Mouse (Mus musculus) MEL (cell line): ENCODE measurements around the gene Ppp1r9b. TPM values are rescaled to one million over a fixed set of nuclear protein-coding genes. Genes with fewer than 3 reads are reported as not detected.

ENCODE experiments used
- DNase-seq: peaks from one replicate; pipeline ENCODE4 v3.0.0; 2011; ENCODE audit warnings: low read depth, low spot score
- H3K27ac ChIP-seq: 2 replicates; pipeline ENCODE4 v1.5.1; 2012; ENCODE audit warnings: low read depth, mild to moderate bottlenecking, control low read depth, low read length, moderate library complexity; ENCODE audit not compliant: control insufficient read depth
- H3K27me3 ChIP-seq, 2 experiments: fragments of 150-350 bp in 1 of 2; sonication (generic) in 1 of 2; 2 replicates each; pipeline ENCODE4 v1.6.1; 2012; ENCODE audit warnings: low read length in 2 of 2, mild to moderate bottlenecking in 2 of 2, improper control_type of control experiment in 1 of 2, moderate library complexity in 1 of 2; ENCODE audit not compliant: insufficient read depth in 2 of 2, control insufficient read depth in 1 of 2
- H3K36me3 ChIP-seq, 2 experiments: 2 replicates each; pipeline ENCODE4 v1.6.1; 2012 to 2014; ENCODE audit warnings: low read length in 2 of 2, improper control_type of control experiment in 1 of 2, inconsistent platforms in 1 of 2, mild to moderate bottlenecking in 1 of 2; ENCODE audit not compliant: insufficient read depth in 2 of 2, control insufficient read depth in 1 of 2
- H3K4me1 ChIP-seq, 2 experiments: fragments of 150-350 bp in 1 of 2; sonication (generic) in 1 of 2; 2 replicates each; pipeline ENCODE4 v1.6.1; 2012; ENCODE audit warnings: low read length in 2 of 2, improper control_type of control experiment in 1 of 2, mild to moderate bottlenecking in 1 of 2; ENCODE audit not compliant: insufficient read depth in 2 of 2, control insufficient read depth in 1 of 2
- H3K4me3 ChIP-seq, 2 experiments: fragments of 150-350 bp in 1 of 2; sonication (generic) in 1 of 2; 2 replicates each; pipeline ENCODE4 v1.5.1; 2012; ENCODE audit warnings: low read depth in 2 of 2, low read length in 2 of 2, mild to moderate bottlenecking in 2 of 2, moderate library complexity in 2 of 2, control low read depth in 1 of 2, improper control_type of control experiment in 1 of 2; ENCODE audit not compliant: control insufficient read depth in 1 of 2, insufficient read depth in 1 of 2
- H3K79me2 ChIP-seq: 2 replicates; pipeline ENCODE4 v1.6.1; 2012; ENCODE audit warnings: mild to moderate bottlenecking, low read length, moderate library complexity; ENCODE audit not compliant: control insufficient read depth, poor library complexity, insufficient read depth
- H3K9ac ChIP-seq: 2 replicates; pipeline ENCODE4 v1.6.1; 2012; ENCODE audit warnings: low read depth, mild to moderate bottlenecking, control low read depth, low read length, moderate library complexity; ENCODE audit not compliant: control insufficient read depth, poor library complexity, severe bottlenecking
- H3K9me3 ChIP-seq: fragments of 150-350 bp; sonication (generic); replicated peaks from 2 replicates; pipeline ENCODE4 v1.6.1; 2012; ENCODE audit warnings: mild to moderate bottlenecking, low read length, improper control_type of control experiment, moderate library complexity; ENCODE audit not compliant: insufficient read depth
- CTCF ChIP-seq, 3 experiments: IDR thresholded peaks in 2 of 3; conservative IDR thresholded peaks in 1 of 3; 2 replicates each; pipeline ENCODE4 v1.5.1; 2011 to 2012; ENCODE audit warnings: low read length in 3 of 3, low read depth in 2 of 3, mild to moderate bottlenecking in 2 of 3, improper control_type of control experiment in 1 of 3, inconsistent platforms in 1 of 3, mixed read lengths in 1 of 3, moderate library complexity in 1 of 3; ENCODE audit not compliant: control insufficient read depth in 1 of 3, insufficient read depth in 1 of 3, poor library complexity in 1 of 3, severe bottlenecking in 1 of 3
- E2F4 ChIP-seq: IDR thresholded peaks from 2 replicates; pipeline ENCODE4 v1.6.1; 2011; ENCODE audit warnings: low read depth, low read length, improper control_type of control experiment, borderline replicate concordance
- EP300 ChIP-seq, 2 experiments: IDR thresholded peaks; 2 replicates each; pipeline ENCODE4 v1.6.1; 2011; ENCODE audit warnings: improper control_type of control experiment in 2 of 2, low read length in 2 of 2, low read depth in 1 of 2, mild to moderate bottlenecking in 1 of 2
- ETS1 ChIP-seq: IDR thresholded peaks from 2 replicates; pipeline ENCODE4 v1.6.1; 2012; ENCODE audit warnings: low read depth, mild to moderate bottlenecking, inconsistent platforms, low read length, improper control_type of control experiment, moderate library complexity
- GATA1 ChIP-seq: IDR thresholded peaks from 2 replicates; pipeline ENCODE4 v1.6.1; 2011; ENCODE audit warnings: low read depth, low read length, improper control_type of control experiment
- HCFC1 ChIP-seq: IDR thresholded peaks from 2 replicates; pipeline ENCODE4 v1.6.1; 2012; ENCODE audit warnings: low read depth, mild to moderate bottlenecking, inconsistent platforms, low read length, improper control_type of control experiment, moderate library complexity
- JUND ChIP-seq: IDR thresholded peaks from 2 replicates; pipeline ENCODE4 v1.6.1; 2011; ENCODE audit warnings: low read depth, mild to moderate bottlenecking, improper control_type of control experiment, low read length
- MAFK ChIP-seq: IDR thresholded peaks from 2 replicates; pipeline ENCODE4 v1.6.1; 2011; ENCODE audit warnings: low read depth, mild to moderate bottlenecking, low read length, improper control_type of control experiment, borderline replicate concordance
- MAX ChIP-seq: IDR thresholded peaks from 2 replicates; pipeline ENCODE4 v1.6.1; 2011; ENCODE audit warnings: low read length, improper control_type of control experiment
- MAZ ChIP-seq: IDR thresholded peaks from 2 replicates; pipeline ENCODE4 v1.6.1; 2012; ENCODE audit warnings: low read depth, mild to moderate bottlenecking, inconsistent platforms, low read length, improper control_type of control experiment
- MEF2A ChIP-seq: IDR thresholded peaks from 2 replicates; pipeline ENCODE4 v1.6.1; 2014; ENCODE audit warnings: low read depth, mild to moderate bottlenecking, inconsistent platforms, low read length, improper control_type of control experiment; ENCODE audit not compliant: poor library complexity, insufficient replicate concordance, severe bottlenecking; ENCODE audit errors: extremely low read depth
- MXI1 ChIP-seq: IDR thresholded peaks from 2 replicates; pipeline ENCODE4 v1.6.1; 2011; ENCODE audit warnings: mild to moderate bottlenecking, low read depth, low read length, improper control_type of control experiment
- MYB ChIP-seq: IDR thresholded peaks from 2 replicates; pipeline ENCODE4 v1.6.1; 2011; ENCODE audit warnings: mild to moderate bottlenecking, low read depth, low read length, improper control_type of control experiment
- NELFE ChIP-seq: IDR thresholded peaks from 2 replicates; pipeline ENCODE4 v1.6.1; 2011; ENCODE audit warnings: low read depth, low read length, improper control_type of control experiment
- POLR2A ChIP-seq, 2 experiments: IDR thresholded peaks; 2 replicates each; pipeline ENCODE4 v1.6.1; 2011 to 2012; ENCODE audit warnings: low read length in 2 of 2, mild to moderate bottlenecking in 2 of 2, control low read depth in 1 of 2, improper control_type of control experiment in 1 of 2, low read depth in 1 of 2, moderate library complexity in 1 of 2; ENCODE audit not compliant: control insufficient read depth in 1 of 2, insufficient read depth in 1 of 2, poor library complexity in 1 of 2
- POLR2AphosphoS5 ChIP-seq: IDR thresholded peaks from 2 replicates; pipeline ENCODE4 v1.6.1; 2012; ENCODE audit warnings: low read depth, borderline replicate concordance, mild to moderate bottlenecking, inconsistent platforms, low read length, moderate library complexity, mixed read lengths
- RCOR1 ChIP-seq: IDR thresholded peaks from 2 replicates; pipeline ENCODE4 v1.6.1; 2012; ENCODE audit warnings: low read depth, mild to moderate bottlenecking, inconsistent platforms, low read length, improper control_type of control experiment
- SIN3A ChIP-seq: IDR thresholded peaks from 2 replicates; pipeline ENCODE4 v1.6.1; 2012; ENCODE audit warnings: low read length, improper control_type of control experiment, inconsistent platforms
- TAL1 ChIP-seq: IDR thresholded peaks from 2 replicates; pipeline ENCODE4 v1.6.1; 2012; ENCODE audit warnings: mild to moderate bottlenecking, inconsistent platforms, low read length, moderate library complexity, mixed read lengths
- TBP ChIP-seq: IDR thresholded peaks from 2 replicates; pipeline ENCODE4 v1.8.0; 2011; ENCODE audit warnings: low read depth, low read length, improper control_type of control experiment
- TCF12 ChIP-seq: IDR thresholded peaks from 2 replicates; pipeline ENCODE4 v1.6.1; 2014; ENCODE audit warnings: low read depth, mild to moderate bottlenecking, inconsistent platforms, low read length, improper control_type of control experiment, moderate library complexity
- UBTF ChIP-seq: IDR thresholded peaks from 2 replicates; pipeline ENCODE4 v1.6.1; 2012; ENCODE audit warnings: low read depth, mild to moderate bottlenecking, inconsistent platforms, low read length, improper control_type of control experiment, moderate library complexity, borderline replicate concordance; ENCODE audit not compliant: insufficient read depth
- USF1 ChIP-seq: IDR thresholded peaks from 2 replicates; pipeline ENCODE4 v1.6.1; 2014; ENCODE audit warnings: low read depth, mild to moderate bottlenecking, inconsistent platforms, low read length, improper control_type of control experiment, moderate library complexity
- USF2 ChIP-seq, 2 experiments: IDR thresholded peaks; 2 replicates each; pipeline ENCODE4 v1.6.1; 2011 to 2012; ENCODE audit warnings: improper control_type of control experiment in 2 of 2, low read length in 2 of 2, borderline replicate concordance in 1 of 2, inconsistent platforms in 1 of 2, low read depth in 1 of 2, mild to moderate bottlenecking in 1 of 2; ENCODE audit not compliant: insufficient read depth in 1 of 2
- ZC3H11A ChIP-seq: IDR thresholded peaks from 2 replicates; pipeline ENCODE4 v1.6.1; 2012; ENCODE audit warnings: low read depth, mild to moderate bottlenecking, inconsistent platforms, low read length, improper control_type of control experiment
- polyA plus RNA-seq, 2 experiments: library from polyadenylated mRNA; stranded (reverse) in 1 of 2; unstranded in 1 of 2; fragments of >175 nt in 1 of 2; fragments of >200 nt in 1 of 2; gene quantifications; 2 replicates each; pipeline versions ENCODE4 v1.2.1 to v1.2.4; 2012; ENCODE audit warnings: low replicate concordance in 2 of 2, low read depth in 1 of 2; ENCODE audit not compliant: insufficient read length in 2 of 2, insufficient read depth in 1 of 2, missing spikeins in 1 of 2
- total RNA-seq: library from RNA; depleted of rRNA; stranded (reverse); fragments of 300-350 nt; gene quantifications from 2 replicates; pipeline ENCODE4 v1.2.3, GENCODE M21; 2012

Gene Ppp1r9b
- total and polyA plus RNA-seq, 3 experiments = 47.0 to 169 (median 150) TPM

- peak; percentile 78; the same call in 1 of the 2 replicates for TF ChIP-seq SIN3A
- TF ChIP-seq TCF12 = peak; percentile 55; the same call in 1 of the 2 replicates
- no peak for TF ChIP-seq GATA1
- no peak for TF ChIP-seq MYB
- TF ChIP-seq MAX = no peak
- TF ChIP-seq HCFC1 = peak; percentile 43; the same call in 1 of the 2 replicates
- peak; percentile 56 for TF ChIP-seq NELFE
- no peak for TF ChIP-seq USF2 (IDR thresholded peaks at IDR 0.05; ENCODE audit: borderline replicate concordance in 1 of 2, insufficient read depth in 1 of 2, low read depth in 1 of 2, low read length in 2 of 2)
- TF ChIP-seq ETS1 = no peak
- peak; percentile 2; the same call in 1 of the 2 replicates for TF ChIP-seq TBP
- TF ChIP-seq RCOR1 = no peak
- no peak for TF ChIP-seq USF1
- peak in 1 of 2 experiments; percentile 3; a peak in 1 of 4 replicates for TF ChIP-seq EP300 (IDR thresholded peaks at IDR 0.05; ENCODE audit: low read depth in 1 of 2, low read length in 2 of 2)
- no peak for TF ChIP-seq TAL1
- no peak for TF ChIP-seq MEF2A
- TF ChIP-seq ZC3H11A = no peak
- no peak for TF ChIP-seq E2F4
These were observed 18.8 kb downstream of the Ppp1r9b start, which contains the start of gene Samd14 (continued) for GRCm38 (mm10) chr11:95009629-95010014.

GRCm38 (mm10) chr11:95010141-95010739 lies 19.4 kb downstream of the Ppp1r9b start:
- TF ChIP-seq MXI1 = no peak; the same call in 1 of the 2 replicates
- TF ChIP-seq NELFE = peak; percentile 36; the same call in 1 of the 2 replicates
- TF ChIP-seq POLR2AphosphoS5 = peak; percentile 49; the same call in 1 of the 2 replicates
- no peak for TF ChIP-seq CTCF (IDR thresholded peaks at IDR 0.05 in 2 of 3, conservative IDR thresholded peaks at IDR 0.05 in 1 of 3; ENCODE audit: control insufficient read depth in 1 of 3, insufficient read depth in 1 of 3, low read depth in 2 of 3, low read length in 3 of 3, poor library complexity in 1 of 3, severe bottlenecking in 1 of 3)
- no peak for TF ChIP-seq USF1
- no peak for TF ChIP-seq MAFK
- peak; percentile 89; the same call in 1 of the 2 replicates for TF ChIP-seq UBTF
- peak; percentile 29; the same call in 1 of the 2 replicates for TF ChIP-seq MAZ
- peak; percentile 19; the same call in 1 of the 2 replicates for TF ChIP-seq HCFC1
- 0 out of 2 replicates have a peak, but pooled peaks have one; percentile 17 for TF ChIP-seq SIN3A
- peak in 1 of 2 experiments; percentile 16; a peak in 1 of 4 replicates for TF ChIP-seq EP300 (IDR thresholded peaks at IDR 0.05; ENCODE audit: low read depth in 1 of 2, low read length in 2 of 2)
- TF ChIP-seq JUND = peak; percentile 62; the same call in 1 of the 2 replicates
- peak in 1 of 2 experiments; percentile 22; a peak in 1 of 4 replicates for TF ChIP-seq POLR2A (IDR thresholded peaks at IDR 0.05; ENCODE audit: control insufficient read depth in 1 of 2, insufficient read depth in 1 of 2, low read depth in 1 of 2, low read length in 2 of 2, poor library complexity in 1 of 2)
- TF ChIP-seq ZC3H11A = no peak
- TF ChIP-seq RCOR1 = no peak
- Histone ChIP-seq H3K27me3 (no peaks in the 10 kb centered on the region), H3K79me2 (peaks cover 25% of the 10 kb centered on the region), H3K4me3 (peak overlapping the region; percentile 70 to 80), H3K9ac (peak overlapping the region; percentile 91), H3K4me1 (peaks cover 8 to 57% of the 10 kb centered on the region in 2 experiments), H3K27ac (peak overlapping the region; percentile 91), H3K9me3 (no peaks in the 10 kb centered on the region), H3K36me3 (peaks cover 0 to 39% of the 10 kb centered on the region in 2 experiments; a peak in 3 of 4 replicates)
- DNase-seq = peak; percentile 62
